Mouse (Mus musculus) G1E (cell line): ENCODE results near the gene AC124108.1. TPM values are rescaled to one million over a fixed set of nuclear protein-coding genes. Genes with fewer than 3 reads are reported as not detected.

Experiments
- ATAC-seq: 2 replicates; pipeline ENCODE4 v1.8.0; 2016; ENCODE audit warnings: mild to moderate bottlenecking; ENCODE audit not compliant: insufficient number of reproducible peaks, poor library complexity, low FRiP score, severe bottlenecking; ENCODE audit errors: extremely low read depth
- DNase-seq: peaks from one replicate; pipeline ENCODE4 v3.0.0; 2012; ENCODE audit warnings: low spot score
- H3K27me3 ChIP-seq: 2 replicates; pipeline ENCODE4 v1.6.1; 2012; ENCODE audit warnings: mild to moderate bottlenecking, low read length, inconsistent platforms; ENCODE audit not compliant: insufficient read depth
- H3K36me3 ChIP-seq: replicated peaks from 2 replicates; pipeline ENCODE3; 2012; ENCODE audit warnings: mild to moderate bottlenecking, inconsistent platforms
- H3K4me1 ChIP-seq: 2 replicates; pipeline ENCODE4 v1.6.1; 2012; ENCODE audit warnings: low read depth, low read length, inconsistent platforms, mixed read lengths; ENCODE audit not compliant: insufficient read depth
- H3K4me3 ChIP-seq: 2 replicates; pipeline ENCODE4 v1.5.1; 2012; ENCODE audit warnings: low read depth, mild to moderate bottlenecking, inconsistent platforms, low read length, moderate library complexity, mixed read lengths
- H3K9me3 ChIP-seq: replicated peaks from 2 replicates; pipeline ENCODE4 v1.6.1; 2012; ENCODE audit warnings: inconsistent platforms
- CTCF ChIP-seq: IDR thresholded peaks from 2 replicates; pipeline ENCODE4 v1.5.1; 2012; ENCODE audit warnings: low read depth, low read length, inconsistent platforms, mixed read lengths
- GATA1 ChIP-seq: IDR thresholded peaks from 2 replicates; pipeline ENCODE4 v1.6.1; 2012; ENCODE audit warnings: borderline replicate concordance, low read length, inconsistent platforms, mixed read lengths
- GATA2 ChIP-seq: IDR thresholded peaks from 2 replicates; pipeline ENCODE4 v1.6.1; 2012; ENCODE audit warnings: low read depth, low read length, inconsistent platforms, borderline replicate concordance
- POLR2AphosphoS5 ChIP-seq: IDR thresholded peaks from 2 replicates; pipeline ENCODE4 v1.6.1; 2012; ENCODE audit warnings: low read depth, low read length, inconsistent platforms; ENCODE audit not compliant: insufficient replicate concordance
- TAL1 ChIP-seq: conservative IDR thresholded peaks from 2 replicates; pipeline ENCODE4 v1.6.1; 2012; ENCODE audit warnings: low read depth, low read length, inconsistent platforms, mixed read lengths
- polyA plus RNA-seq: library from polyadenylated mRNA; stranded (reverse); fragments of >175 nt; gene quantifications from 2 replicates; pipeline ENCODE4 v1.2.3, GENCODE M21; 2012
- total RNA-seq, 2 experiments: library from RNA; stranded (forward) in 1 of 2; stranded (reverse) in 1 of 2; fragments of 200-1000 nt in 1 of 2; fragments of >200 nt in 1 of 2; fragmentation: Nextera tagmentation in 1 of 2; gene quantifications; 2 replicates each; pipeline ENCODE4 v1.2.3; 2014 to 2017

Gene AC124108.1
- total and polyA plus RNA-seq, 3 experiments, result 0.05 TPM; not detected in 2

- Histone ChIP-seq H3K36me3 (no peaks in the 10 kb centered on the region), H3K4me1 (no peaks in the 10 kb centered on the region), H3K27me3 (peaks cover 36% of the 10 kb centered on the region), H3K4me3 (no peak overlapping the region), H3K9me3 (no peaks in the 10 kb centered on the region)
- TF ChIP-seq GATA1, result no peak
- no peak for ATAC-seq
- DNase-seq, result no peak
These were observed 40.4 kb downstream of the AC124108.1 start for GRCm38 (mm10) chr1:132231470-132232274.

GRCm38 (mm10) chr1:132233566-132233965, 42.3 kb downstream of the AC124108.1 start:
- Histone ChIP-seq H3K4me3 (no peak overlapping the region), H3K27me3 (peaks cover 36% of the 10 kb centered on the region), H3K4me1 (no peaks in the 10 kb centered on the region), H3K9me3 (no peaks in the 10 kb centered on the region), H3K36me3 (no peaks in the 10 kb centered on the region)
- TF ChIP-seq CTCF, result no peak
- no peak for DNase-seq
- ATAC-seq, result no peak

GRCm38 (mm10) chr1:132234757-132235273, 43.6 kb downstream of the AC124108.1 start:
- H3K27me3 ChIP-seq, result peaks cover 32% of the 10 kb centered on the region

GRCm38 (mm10) chr1:132237585-132238159, 46.4 kb downstream of the AC124108.1 start:
- no peaks in the 10 kb centered on the region for H3K4me1 ChIP-seq
- H3K27me3 ChIP-seq, result peaks cover 16% of the 10 kb centered on the region
- ATAC-seq (no peak), DNase-seq (peak; percentile 37)
- H3K36me3 ChIP-seq, result no peaks in the 10 kb centered on the region
- no peak overlapping the region for H3K4me3 ChIP-seq
- no peaks in the 10 kb centered on the region for H3K9me3 ChIP-seq
- TF ChIP-seq CTCF (peak; percentile 95), TAL1 (no peak)

More at GRCm38 (mm10) chr1:132234757-132235273, 43.6 kb downstream of the AC124108.1 start:
- no peak for DNase-seq
- Histone ChIP-seq H3K9me3 (no peaks in the 10 kb centered on the region), H3K36me3 (no peaks in the 10 kb centered on the region), H3K4me3 (no peak overlapping the region), H3K4me1 (no peaks in the 10 kb centered on the region)
- ATAC-seq, result no peak
- TF ChIP-seq POLR2AphosphoS5 (no peak), TAL1 (no peak), GATA1 (no peak), CTCF (no peak), GATA2 (no peak)

GRCm38 (mm10) chr1:132245010-132245409, 53.8 kb downstream of the AC124108.1 start:
- Histone ChIP-seq H3K4me3 (no peak overlapping the region), H3K36me3 (no peaks in the 10 kb centered on the region), H3K4me1 (peaks cover 5% of the 10 kb centered on the region; the same call in 1 of the 2 replicates), H3K27me3 (peaks cover 9% of the 10 kb centered on the region), H3K9me3 (no peaks in the 10 kb centered on the region)
- DNase-seq (no peak), ATAC-seq (no peak)
- TF ChIP-seq POLR2AphosphoS5 (0 out of 2 replicates have a peak, but pooled peaks have one; percentile 52), GATA2 (no peak)

- peak; percentile 57 for ATAC-seq
- no peaks in the 10 kb centered on the region for H3K36me3 ChIP-seq
- TF ChIP-seq CTCF (no peak), GATA2 (no peak), POLR2AphosphoS5 (no peak), GATA1 (no peak), TAL1 (no peak)
- H3K27me3 ChIP-seq, result peaks cover 9% of the 10 kb centered on the region
- DNase-seq, result no peak
- H3K4me3 ChIP-seq, result no peak overlapping the region
- no peaks in the 10 kb centered on the region for H3K9me3 ChIP-seq
- H3K4me1 ChIP-seq, result peaks cover 5% of the 10 kb centered on the region; the same call in 1 of the 2 replicates
These were observed 54.9 kb downstream of the AC124108.1 start for GRCm38 (mm10) chr1:132246137-132246536.

GRCm38 (mm10) chr1:132246641-132247040, 55.4 kb downstream of the AC124108.1 start:
- no peak overlapping the region for H3K4me3 ChIP-seq
- no peaks in the 10 kb centered on the region for H3K9me3 ChIP-seq
- peaks cover 9% of the 10 kb centered on the region for H3K27me3 ChIP-seq
- H3K4me1 ChIP-seq, result peaks cover 5% of the 10 kb centered on the region; the same call in 1 of the 2 replicates
- DNase-seq, result no peak
- no peaks in the 10 kb centered on the region for H3K36me3 ChIP-seq
- no peak for TF ChIP-seq GATA2
- no peak for TF ChIP-seq GATA1
- no peak for TF ChIP-seq POLR2AphosphoS5
- TF ChIP-seq TAL1, result no peak
- no peak for TF ChIP-seq CTCF
- ATAC-seq, result no peak
